Mouse (Mus musculus): Measurements from ENCODE around the gene Frmd5.

DNA sequence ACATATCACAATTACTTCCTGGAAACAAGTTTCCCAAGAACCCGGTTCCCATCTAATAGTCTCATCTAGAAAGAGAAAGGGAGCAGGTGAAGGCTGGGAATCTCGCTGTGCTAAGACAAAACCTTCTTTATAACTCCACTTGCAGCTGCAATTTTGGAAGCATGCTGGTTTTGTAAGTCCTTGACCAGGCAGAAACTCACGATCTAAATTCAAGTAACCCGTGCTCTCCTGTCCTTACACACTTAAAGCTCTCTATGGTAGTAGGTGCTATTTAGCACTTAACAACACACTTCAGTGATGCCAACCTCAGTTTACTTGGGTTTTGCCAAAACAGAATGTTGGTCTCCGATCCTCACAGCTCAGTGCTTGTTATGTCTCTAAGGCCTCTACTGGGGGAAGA is 99.4 kb downstream of the Frmd5 start:
- TF ChIP-seq POLR2A (IDR thresholded peaks at IDR 0.05; ENCODE audit: borderline replicate concordance, extremely low read depth, insufficient read depth, insufficient read length, poor library complexity, severe bottlenecking): no peak
- TF ChIP-seq CTCF (IDR thresholded peaks at IDR 0.05; ENCODE audit: borderline replicate concordance, extremely low read depth, insufficient read depth, insufficient read length): no peak

Data from brain, embryonic 14.5 days (tissue).